Mouse (Mus musculus): ENCODE measurements around the gene Satb1. TPM values are rescaled to one million over a fixed set of nuclear protein-coding genes. Genes with fewer than 3 reads are reported as not detected.
A peak's percentile ranks its signal among the peaks of the same experiment; 100 is the strongest.

Gene Satb1
- total and polyA plus RNA-seq, 3 experiments = not detected

DNA sequence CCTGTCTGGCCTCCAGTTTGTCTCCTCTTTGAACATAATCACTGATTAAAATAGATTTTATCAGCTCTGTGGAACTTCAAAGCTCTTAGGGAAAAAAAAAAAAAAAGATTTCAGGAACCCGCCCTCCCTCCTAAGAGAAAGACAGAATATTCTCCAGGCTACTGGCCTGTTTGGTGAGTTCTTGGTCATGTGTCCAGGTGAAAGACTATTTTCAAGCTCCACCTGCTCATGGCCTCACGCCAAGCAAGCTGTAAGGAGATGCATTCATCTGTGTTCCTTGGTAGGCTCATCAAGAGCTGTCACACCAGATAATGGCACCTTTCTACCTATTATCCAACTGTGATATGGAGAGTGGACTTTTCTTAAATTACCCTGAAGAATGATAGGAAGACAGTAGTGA is 54.1 kb downstream of the Satb1 start:
- Histone ChIP-seq H3K4me3 (replicated peaks in 1 of 3; ENCODE audit: low read depth in 2 of 3, low read length in 2 of 3, poor library complexity in 1 of 3) (no peak overlapping the region), H3K27me3 (replicated peaks) (no peaks in the 10 kb centered on the region), H3K36me3 (replicated peaks in 1 of 2; ENCODE audit: control insufficient read depth in 1 of 2, insufficient read depth in 1 of 2, low read length in 1 of 2) (no peaks in the 10 kb centered on the region), H3K79me2 (replicated peaks; ENCODE audit: control insufficient read depth, extremely low read depth, insufficient read depth, poor library complexity, severe bottlenecking) (no peaks in the 10 kb centered on the region), H3K4me1 (ENCODE audit: control insufficient read depth in 1 of 2, insufficient read depth in 2 of 2) (no peaks in the 10 kb centered on the region), H3K9me3 (replicated peaks; ENCODE audit: low read length) (no peaks in the 10 kb centered on the region), H3K4me2 (ENCODE audit: insufficient read depth, low read depth, poor library complexity, severe bottlenecking) (no peak overlapping the region), H3K9ac (ENCODE audit: insufficient read depth, low read depth) (no peak overlapping the region), H3K27ac (ENCODE audit: insufficient read depth, low read depth) (no peak overlapping the region)
- dilution Hi-C loops (cut with MboI; ENCODE audit: extremely low pct_ligation_motif_present, extremely low pct_unique_long_range_greater_than_20kb, low sequenced_read_pairs) = no loop called here
- in situ Hi-C loops (cut with MboI; ENCODE audit: low pct_ligation_motif_present, low pct_unique_long_range_greater_than_20kb, low sequenced_read_pairs) = no loop called here
- no peak for DNase-seq (ENCODE audit: extremely low read depth)
- no peak for TF ChIP-seq MAZ (IDR thresholded peaks at IDR 0.05; ENCODE audit: low read depth, low read length)
- TF ChIP-seq NELFE (IDR thresholded peaks at IDR 0.05; ENCODE audit: low read depth, low read length) = no peak
- TF ChIP-seq GABPA (IDR thresholded peaks at IDR 0.05; ENCODE audit: insufficient replicate concordance, low read depth, low read length) = no peak
- no peak for TF ChIP-seq RAD21 (IDR thresholded peaks at IDR 0.05; ENCODE audit: low read depth, low read length)
- no peak for TF ChIP-seq MEF2A (IDR thresholded peaks at IDR 0.05; ENCODE audit: borderline replicate concordance, low read depth, low read length)
- TF ChIP-seq NRF1 (IDR thresholded peaks at IDR 0.05; ENCODE audit: low read depth, low read length) = no peak
- no peak for TF ChIP-seq SMC3 (IDR thresholded peaks at IDR 0.05; ENCODE audit: low read depth, low read length)
- no peak for TF ChIP-seq MYC (IDR thresholded peaks at IDR 0.05; ENCODE audit: low read depth, low read length)
- TF ChIP-seq ZNF384 (IDR thresholded peaks at IDR 0.05; ENCODE audit: low read depth, low read length) = no peak
- TF ChIP-seq UBTF (IDR thresholded peaks at IDR 0.05; ENCODE audit: low read depth, low read length) = no peak
- TF ChIP-seq ZKSCAN1 (IDR thresholded peaks at IDR 0.05; ENCODE audit: borderline replicate concordance, low read depth, low read length) = no peak
- no peak for TF ChIP-seq ZC3H11A (IDR thresholded peaks at IDR 0.05; ENCODE audit: low read depth, low read length)

DNA sequence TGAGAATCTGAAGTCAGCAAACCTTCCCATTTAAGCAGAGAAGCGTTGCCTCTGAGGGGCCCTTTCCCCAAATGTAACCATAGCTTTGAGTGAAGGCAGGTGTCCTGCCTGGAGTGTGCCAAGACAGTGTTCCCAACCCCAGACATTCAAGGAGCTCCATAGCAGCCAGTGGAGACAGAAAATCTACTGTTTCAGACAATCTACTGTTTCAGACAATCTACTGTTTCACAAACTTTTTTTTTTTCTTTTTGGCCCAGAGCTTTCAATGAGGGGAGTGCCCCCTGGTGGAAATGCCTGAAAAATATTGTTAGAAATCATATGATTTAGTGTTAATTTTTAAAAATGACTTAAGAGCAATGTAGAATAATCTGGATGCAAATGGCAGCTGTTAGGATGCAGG is 55.3 kb downstream of the Satb1 start:
- H3K4me2 ChIP-seq (ENCODE audit: insufficient read depth, low read depth, poor library complexity, severe bottlenecking) = no peak overlapping the region
- H3K9me3 ChIP-seq (replicated peaks; ENCODE audit: low read length) = no peaks in the 10 kb centered on the region
- H3K4me3 ChIP-seq (replicated peaks in 1 of 3; ENCODE audit: low read depth in 2 of 3, low read length in 2 of 3, poor library complexity in 1 of 3) = no peak overlapping the region
- no peak overlapping the region for H3K9ac ChIP-seq (ENCODE audit: insufficient read depth, low read depth)
- dilution Hi-C loops (cut with MboI; ENCODE audit: extremely low pct_ligation_motif_present, extremely low pct_unique_long_range_greater_than_20kb, low sequenced_read_pairs) (no loop called here), in situ Hi-C loops (cut with MboI; ENCODE audit: low pct_ligation_motif_present, low pct_unique_long_range_greater_than_20kb, low sequenced_read_pairs) (no loop called here)
- DNase-seq (ENCODE audit: extremely low read depth) = peak; percentile 26
- H3K79me2 ChIP-seq (replicated peaks; ENCODE audit: control insufficient read depth, extremely low read depth, insufficient read depth, poor library complexity, severe bottlenecking) = no peaks in the 10 kb centered on the region
- TF ChIP-seq POLR2A (IDR thresholded peaks at IDR 0.05; ENCODE audit: low read depth, low read length) = no peak
- no peak for TF ChIP-seq ETS1 (conservative IDR thresholded peaks at IDR 0.05; ENCODE audit: low read depth, low read length)
- TF ChIP-seq SMC3 (IDR thresholded peaks at IDR 0.05; ENCODE audit: low read depth, low read length) = peak; percentile 17; the same call in 1 of the 2 replicates
- peak in 1 of 2 experiments; percentile 38; a peak in 1 of 4 replicates for TF ChIP-seq CTCF (conservative IDR thresholded peaks at IDR 0.05 in 1 of 2, IDR thresholded peaks at IDR 0.05 in 1 of 2; ENCODE audit: low read depth in 2 of 2, low read length in 2 of 2)
- TF ChIP-seq RAD21 (IDR thresholded peaks at IDR 0.05; ENCODE audit: low read depth, low read length) = peak; percentile 46
- TF ChIP-seq ZNF384 (IDR thresholded peaks at IDR 0.05; ENCODE audit: low read depth, low read length) = peak; percentile 89
- no peaks in the 10 kb centered on the region for H3K27me3 ChIP-seq (replicated peaks)
- H3K36me3 ChIP-seq (replicated peaks in 1 of 2; ENCODE audit: control insufficient read depth in 1 of 2, insufficient read depth in 1 of 2, low read length in 1 of 2) = no peaks in the 10 kb centered on the region
- no peak overlapping the region for H3K27ac ChIP-seq (ENCODE audit: insufficient read depth, low read depth)
- no peaks in the 10 kb centered on the region for H3K4me1 ChIP-seq (ENCODE audit: control insufficient read depth in 1 of 2, insufficient read depth in 2 of 2)

Data from CH12.LX (cell line).